Mouse (Mus musculus) gastrocnemius, postnatal 36 days (tissue): ENCODE data around the gene Gnaq. TPM values are rescaled to one million over a fixed set of nuclear protein-coding genes. Genes with fewer than 3 reads are reported as not detected.
"Not testable (repeated sequence)": the region's sequence is repeated elsewhere in the genome, so short reads cannot be mapped to it uniquely, and the experiment has no call there.

ENCODE experiments used
- DNase-seq, 2 experiments: peaks; one replicate each; pipeline ENCODE4 v3.0.0; 2022
- intact Hi-C: fragments of 180-260 bp; cut with DNase I; formaldehyde crosslinking; loops from one replicate; pipeline ENCODE4 v1.15.1; 2025
- long read RNA-seq, 2 experiments: library from polyadenylated mRNA; stranded (forward); transcript quantifications; one replicate each; pipeline ENCODE4 v2.0.0; 2021
- total RNA-seq, 2 experiments: library from RNA; stranded (reverse); gene quantifications; 2 replicates each; pipeline ENCODE4 v1.2.3; 2021

Gene Gnaq
- total RNA-seq, result 10 to 100 TPM; 10.3 to 11.3 TPM
- long read RNA-seq, experiment 1, partial matches to known transcripts, result 0 of 5 reads
- long read RNA-seq, experiment 1, other reads (novel, unspliced or antisense), result 5 of 5 reads
- long read RNA-seq, experiment 2, full-length matches to known transcripts, result 1 of 5 reads
- long read RNA-seq, experiment 2, partial matches to known transcripts, result 0 of 5 reads
- long read RNA-seq, experiment 2, other reads (novel, unspliced or antisense), result 4 of 5 reads

DNA sequence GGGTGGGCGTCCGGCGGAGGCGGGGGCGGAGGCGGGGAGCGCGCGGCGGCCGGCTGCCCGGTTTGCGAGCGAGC is at the start of gene Gnaq:
Gnaq (plus strand) TSS at position 41 of the 74 bp plus-strand sequence.
- DNase-seq, result no peak

GRCm38 (mm10) chr19:16083981-16084630 is 48.5 kb upstream of the Gnaq start:
- DNase-seq, intact Hi-C loops: not testable (repeated sequence)

More for the DNA sequence above, at the start of gene Gnaq:
- intact Hi-C loops, result loop anchor here (5.0 kb wide), 1 partner anchor 45 kb away; no protein-coding TSS in a partner anchor

GRCm38 (mm10) chr19:16085248-16085647 is 47.4 kb upstream of the Gnaq start:
- intact Hi-C loops, result no loop called here
- no peak for DNase-seq

DNA sequence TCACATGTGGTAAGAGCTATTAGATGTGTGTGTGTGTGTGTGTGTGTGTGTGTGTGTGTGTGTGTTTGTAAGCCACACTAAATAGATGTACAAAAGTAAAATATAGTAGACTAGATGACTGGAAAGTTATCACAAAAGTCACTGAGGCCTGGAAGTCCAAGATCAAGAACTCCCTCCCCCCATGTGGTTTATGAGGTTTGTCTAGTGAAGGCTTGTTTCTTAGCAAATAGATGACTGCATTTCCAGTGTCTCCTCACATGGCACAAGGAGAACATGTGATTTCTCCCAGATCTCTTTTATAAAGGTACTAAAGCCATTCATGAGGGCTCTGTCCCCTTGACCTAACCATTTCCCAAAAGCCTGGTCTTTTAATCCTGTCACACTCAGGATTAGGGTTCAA is 46.5 kb upstream of the Gnaq start:
- no peak for DNase-seq
- intact Hi-C loops, result no loop called here

DNA sequence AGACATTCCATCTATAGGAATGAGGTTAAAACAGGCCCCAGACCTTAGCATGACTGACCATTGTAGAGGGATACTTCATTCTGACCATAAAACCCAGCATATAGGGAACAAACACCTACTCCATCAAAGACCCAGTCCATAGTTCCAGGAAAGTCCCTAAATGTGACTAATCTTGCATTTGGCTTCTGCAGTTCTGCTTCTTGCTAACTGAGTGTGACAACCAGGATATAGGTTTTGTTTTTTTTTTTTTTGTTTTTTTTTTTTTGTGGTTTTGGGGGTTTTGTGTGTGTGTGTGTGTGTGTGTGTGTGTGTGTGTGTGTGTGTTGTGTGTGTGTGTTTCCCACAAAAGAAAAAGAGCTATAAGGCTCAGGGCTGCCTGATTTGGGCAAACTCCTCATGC is 46.0 kb upstream of the Gnaq start:
- no peak for DNase-seq
- intact Hi-C loops, result no loop called here

GRCm38 (mm10) chr19:16087391-16087790 is 45.2 kb upstream of the Gnaq start:
- DNase-seq, result no peak
- intact Hi-C loops, result no loop called here

GRCm38 (mm10) chr19:16093616-16094015 is 39.0 kb upstream of the Gnaq start:
- intact Hi-C loops, result no loop called here
- no peak for DNase-seq

GRCm38 (mm10) chr19:16109901-16110300 is 22.7 kb upstream of the Gnaq start:
- no peak for DNase-seq
- intact Hi-C loops, result no loop called here

DNA sequence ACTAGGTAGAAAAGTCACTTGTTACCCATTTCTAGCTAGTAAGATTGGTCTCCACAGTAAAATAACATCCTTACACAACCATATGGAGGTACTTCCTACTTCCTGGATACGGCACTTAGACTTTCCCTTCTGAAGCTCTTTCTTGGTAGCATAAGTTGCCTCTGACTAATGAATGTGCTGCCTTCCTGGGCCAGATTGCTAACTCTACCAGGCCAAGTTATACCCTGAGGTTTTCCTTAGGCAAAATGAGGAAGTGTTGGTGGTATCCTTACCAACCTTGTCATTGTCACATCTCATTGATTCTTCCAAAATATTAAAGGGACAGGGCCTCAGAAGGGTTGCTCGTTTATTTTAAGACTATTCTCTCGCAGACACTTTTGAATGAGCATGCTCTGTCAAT is 22.0 kb upstream of the Gnaq start:
- intact Hi-C loops, result no loop called here

GRCm38 (mm10) chr19:16113295-16113694 is 19.3 kb upstream of the Gnaq start:
- intact Hi-C loops, result no loop called here
- peak in 1 of 2 experiments; percentile 7 for DNase-seq

More for the DNA sequence above, 22.0 kb upstream of the Gnaq start:
- DNase-seq, result no peak

DNA sequence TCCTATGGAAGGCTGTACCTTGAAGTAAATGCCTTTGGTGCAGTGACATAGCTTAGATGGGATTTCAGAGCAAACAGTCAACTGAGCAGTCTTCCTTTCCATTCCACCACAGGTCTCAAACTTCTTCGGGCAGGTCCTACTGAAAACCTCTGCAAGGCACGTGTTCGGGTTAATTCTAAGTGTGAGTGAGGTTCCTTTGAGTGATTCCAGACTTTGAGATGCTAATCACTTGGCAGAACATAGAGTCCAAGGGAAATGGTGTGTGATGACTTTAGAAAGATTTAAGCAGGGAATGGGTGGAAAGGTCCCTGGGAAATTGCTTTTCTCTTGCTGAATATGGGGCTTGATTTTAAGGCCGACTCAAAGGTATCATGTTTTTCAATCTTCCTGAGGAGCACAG is 14.2 kb upstream of the Gnaq start:
- intact Hi-C loops, result no loop called here
- DNase-seq, result no peak

GRCm38 (mm10) chr19:16121301-16121700 is 11.3 kb upstream of the Gnaq start:
- intact Hi-C loops, result loop anchor here (5.0 to 10.0 kb wide), 2 partner anchors 49 to 474 kb away; no protein-coding TSS in a partner anchor
- DNase-seq, result no peak

GRCm38 (mm10) chr19:16128715-16129114 is 3.9 kb upstream of the Gnaq start:
- DNase-seq, result no peak
- intact Hi-C loops, result loop anchor here (5.0 to 10.0 kb wide), 3 partner anchors 69 to 466 kb away; no protein-coding TSS in a partner anchor

- no peak for DNase-seq
- intact Hi-C loops, result loop anchor here (5.0 to 10.0 kb wide), 3 partner anchors 68 to 466 kb away; no protein-coding TSS in a partner anchor
These were observed 3.5 kb upstream of the Gnaq start for GRCm38 (mm10) chr19:16129171-16129570.

- no peak for DNase-seq
- intact Hi-C loops, result loop anchor here (5.0 kb wide), 1 partner anchor 47 kb away; no protein-coding TSS in a partner anchor
These were observed 2.2 kb upstream of the Gnaq start for GRCm38 (mm10) chr19:16130476-16130875.

GRCm38 (mm10) chr19:16131831-16132230 is 800 bp upstream of the Gnaq start:
- intact Hi-C loops, result loop anchor here (5.0 kb wide), 1 partner anchor 45 kb away; no protein-coding TSS in a partner anchor
- no peak for DNase-seq

GRCm38 (mm10) chr19:16132340-16132790 is 266 bp upstream of the Gnaq start:
- peak; percentile 82 to 93 for DNase-seq
- intact Hi-C loops, result loop anchor here (5.0 kb wide), 1 partner anchor 45 kb away; no protein-coding TSS in a partner anchor

GRCm38 (mm10) chr19:16132865-16133720 is 462 bp downstream of the Gnaq start:
- peak; percentile 51 to 65 for DNase-seq
- intact Hi-C loops, result loop anchor here (5.0 kb wide), 1 partner anchor 44 kb away; no protein-coding TSS in a partner anchor

DNA sequence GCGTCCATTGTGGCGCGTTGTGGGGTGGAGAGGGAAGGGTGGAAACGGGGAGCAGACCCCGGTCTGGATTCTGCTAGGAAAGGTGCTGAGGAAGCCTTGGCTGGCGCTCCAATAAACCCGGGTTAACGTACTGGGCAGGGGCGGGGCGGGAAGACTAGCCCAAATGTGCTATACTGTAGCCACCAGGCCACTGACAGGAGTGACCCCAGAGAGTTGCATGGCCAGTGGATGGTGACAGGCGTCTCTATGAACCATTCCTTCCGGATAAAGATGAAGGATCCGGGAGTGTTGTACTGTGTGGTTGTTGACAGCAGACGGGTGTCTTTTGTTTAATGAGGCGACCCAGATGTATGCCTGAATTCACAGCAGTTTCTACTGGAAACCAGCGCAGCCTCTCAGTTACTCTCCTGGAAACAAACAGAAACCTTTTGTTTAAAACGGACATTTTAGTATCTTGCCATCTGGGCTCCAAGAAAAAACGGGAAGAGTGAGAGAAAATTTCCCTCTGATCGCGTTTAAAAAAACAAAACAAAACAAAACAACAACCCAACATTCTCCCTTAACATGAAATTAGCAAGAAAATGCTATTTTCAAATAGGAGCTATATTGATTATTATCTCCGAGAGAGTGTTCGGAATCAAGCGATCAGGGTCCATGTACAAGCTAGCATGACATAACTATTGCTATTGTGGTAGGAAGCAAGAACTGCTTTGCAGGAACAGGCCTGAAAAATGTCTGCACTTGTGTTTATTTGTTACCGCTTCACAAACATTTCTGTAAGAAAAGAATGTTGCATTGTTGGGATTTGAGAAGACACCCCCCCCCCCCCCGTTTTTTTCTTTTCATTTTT is 1.3 kb downstream of the Gnaq start:
- peak in 1 of 2 experiments; percentile 21 for DNase-seq
- intact Hi-C loops, result loop anchor here (5.0 kb wide), 1 partner anchor 43 kb away; no protein-coding TSS in a partner anchor

DNA sequence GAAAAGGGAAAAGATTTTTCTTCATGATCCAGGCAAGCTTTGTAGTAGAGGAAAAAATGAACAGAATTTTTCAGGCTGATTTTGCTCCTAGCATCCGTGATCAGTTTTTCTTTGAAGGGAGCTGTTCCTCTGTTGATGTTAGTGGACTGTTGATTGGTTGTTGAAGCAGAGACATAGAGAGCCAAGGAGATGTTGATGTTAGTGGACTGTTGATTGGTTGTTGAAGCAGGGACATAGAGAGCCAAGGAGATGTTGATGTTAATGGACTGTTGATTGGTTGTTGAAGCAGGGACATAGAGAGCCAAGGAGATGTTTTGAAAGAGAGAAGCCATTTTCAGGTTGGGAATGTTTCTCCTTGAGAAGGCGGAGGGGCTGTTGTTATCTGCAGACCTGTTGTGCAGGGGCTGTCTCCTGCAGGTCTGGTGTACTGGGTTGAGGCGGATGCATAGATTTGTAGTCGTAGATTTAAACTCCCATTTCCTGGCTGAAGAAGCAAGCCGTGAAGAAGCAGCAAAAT is 5.5 kb downstream of the Gnaq start:
- intact Hi-C loops, result no loop called here
- no peak for DNase-seq
